Comparison of ENCODE assay signal across 9 mouse cellular contexts in genomic region chr10:31742443-31743057, GRCm38 (mm10).
A peak's percentile ranks its signal among the peaks of the same experiment; 100 is the strongest.
DNase-seq lines count a peak whose midpoint lies in the region; ATAC-seq lines count a peak whose summit lies in the region.
"Had no signal": no experiment of that assay in that cellular context is flagged by ENCODE, and none has a peak within 500 bp of the region (broad histone marks: within the 10 kb centered on the region; RNA-seq: fewer than 3 reads in every experiment).

No protein-coding gene starts in this region.

- no peak overlapping the region for H3K9ac ChIP-seq in forebrain, embryonic 12.5 days
- H3K9ac ChIP-seq in hindbrain, embryonic 16.5 days (ENCODE audit: low read depth, low read length): no peak overlapping the region

- no peak overlapping the region for H3K27ac ChIP-seq in forebrain, embryonic 12.5 days
- no peak overlapping the region for H3K27ac ChIP-seq in hindbrain, embryonic 16.5 days (ENCODE audit: low read depth, low read length)

- H3K4me1 ChIP-seq in forebrain, embryonic 12.5 days: no peaks in the 10 kb centered on the region
- no peaks in the 10 kb centered on the region for H3K4me1 ChIP-seq in hindbrain, embryonic 16.5 days (ENCODE audit: control insufficient read depth, insufficient read depth, low read depth, low read length)
- H3K4me1 ChIP-seq: megakaryocyte, embryonic 14.5 days had no signal

- no peaks in the 10 kb centered on the region for H3K27me3 ChIP-seq in forebrain, embryonic 12.5 days
- no peaks in the 10 kb centered on the region for H3K27me3 ChIP-seq in hindbrain, embryonic 16.5 days (replicated peaks; ENCODE audit: control insufficient read depth, insufficient read depth, low read length)
- H3K27me3 ChIP-seq: megakaryocyte, embryonic 14.5 days had no signal

- H3K9me3 ChIP-seq in forebrain, embryonic 12.5 days: no peaks in the 10 kb centered on the region
- H3K9me3 ChIP-seq in hindbrain, embryonic 16.5 days (ENCODE audit: control insufficient read depth, low read length): no peaks in the 10 kb centered on the region
- H3K9me3 ChIP-seq: megakaryocyte, embryonic 14.5 days had no signal

- no peak overlapping the region for H3K4me2 ChIP-seq in forebrain, embryonic 12.5 days
- no peak overlapping the region for H3K4me2 ChIP-seq in hindbrain, embryonic 16.5 days (ENCODE audit: low read length)

- peak; percentile 67 for DNase-seq in R1 (ENCODE audit: low read depth, low spot score)
- DNase-seq in c-Kit-positive CD71-positive TER-119-positive erythroid progenitor cells, embryonic 14.5 days (ENCODE audit: low spot score): peak; percentile 15
- peak; percentile 39 to 71 for DNase-seq in layer of hippocampus, postnatal 25 days (ENCODE audit: extremely low spot score in 1 of 2, low spot score in 1 of 2)
- peak; percentile 37 for DNase-seq in lung, postnatal 25 days (ENCODE audit: low spot score)
- DNase-seq in right cerebral cortex, postnatal 14 days: peak; percentile 42
- no peak for DNase-seq in thymus, postnatal 25 days

- peak; percentile 87 for ATAC-seq in forebrain, embryonic 12.5 days (ENCODE audit: low FRiP score)
- ATAC-seq in hindbrain, embryonic 16.5 days: peak; percentile 90

- 23% methylated on average over 5 of the region's 5 CpGs for WGBS in forebrain, embryonic 12.5 days
- 21% methylated on average over 5 of the region's 5 CpGs for WGBS in hindbrain, embryonic 16.5 days

- H3K4me3 ChIP-seq in forebrain, embryonic 12.5 days (replicated peaks): no peak overlapping the region
- H3K4me3 ChIP-seq in hindbrain, embryonic 16.5 days (ENCODE audit: low read length): no peak overlapping the region
- H3K4me3 ChIP-seq: megakaryocyte, embryonic 14.5 days had no signal

- no peaks in the 10 kb centered on the region for H3K36me3 ChIP-seq in forebrain, embryonic 12.5 days (replicated peaks)
- no peaks in the 10 kb centered on the region for H3K36me3 ChIP-seq in hindbrain, embryonic 16.5 days (ENCODE audit: control insufficient read depth, insufficient read depth, low read length)
